Mouse (Mus musculus) forebrain, embryonic 14.5 days (tissue): ENCODE measurements around the gene Lrp2. TPM values are rescaled to one million over a fixed set of nuclear protein-coding genes. Genes with fewer than 3 reads are reported as not detected.

Source experiments
- ATAC-seq: fragments of 200-750 bp; cut with Nextera tagmentation; 2 replicates; pipeline ENCODE4 v1.8.0; 2017; ENCODE audit warnings: mild to moderate bottlenecking, moderate library complexity
- DNase-seq: peaks from one replicate; pipeline ENCODE4 v3.0.0-alpha.2; 2015; ENCODE audit warnings: low spot score
- H3K27ac ChIP-seq: fragments of 300-500 bp; sonication (generic); 2 replicates; pipeline ENCODE4 v1.5.1; 2014; ENCODE audit warnings: low read depth, mild to moderate bottlenecking, control low read depth, low read length, moderate library complexity
- H3K27me3 ChIP-seq: fragments of 300-500 bp; sonication (generic); replicated peaks from 2 replicates; pipeline ENCODE4 v1.6.1; 2014; ENCODE audit warnings: low read length, control low read depth, mixed read lengths; ENCODE audit not compliant: control insufficient read depth, insufficient read depth
- H3K36me3 ChIP-seq: fragments of 300-500 bp; sonication (generic); 2 replicates; pipeline ENCODE4 v1.6.1; 2014; ENCODE audit warnings: low read length, control low read depth; ENCODE audit not compliant: control insufficient read depth, insufficient read depth
- H3K4me1 ChIP-seq: fragments of 300-500 bp; sonication (generic); 2 replicates; pipeline ENCODE4 v1.6.1; 2014; ENCODE audit warnings: antibody characterized with exemption, low read length, control low read depth; ENCODE audit not compliant: control insufficient read depth, insufficient read depth
- H3K4me2 ChIP-seq: fragments of 300-500 bp; sonication (generic); 2 replicates; pipeline ENCODE4 v1.6.1; 2014; ENCODE audit warnings: mild to moderate bottlenecking, control low read depth, low read length
- H3K4me3 ChIP-seq: fragments of 300-500 bp; sonication (generic); 2 replicates; pipeline ENCODE4 v1.5.1; 2014; ENCODE audit warnings: low read depth, low read length, control low read depth
- H3K9ac ChIP-seq: fragments of 300-500 bp; sonication (generic); 2 replicates; pipeline ENCODE4 v1.6.1; 2014; ENCODE audit warnings: mild to moderate bottlenecking, low read length, control low read depth, moderate library complexity
- H3K9me3 ChIP-seq: fragments of 300-500 bp; sonication (generic); replicated peaks from 2 replicates; pipeline ENCODE4 v1.6.1; 2016; ENCODE audit warnings: low read length, control low read depth, mixed read lengths; ENCODE audit not compliant: control insufficient read depth
- WGBS: fragments of 180-500 bp; shearing (Covaris S2); extraction: QIAGEN DNeasy Blood & Tissue Kit; methylation state at CpG from one replicate; pipeline ENCODE4 v1.1.7; 2014; 5-methylcytosine and 5-hydroxymethylcytosine counted together
- polyA plus RNA-seq: library from polyadenylated mRNA; unstranded; fragments of >200 nt; fragmentation: Nextera tagmentation; extraction: Ambion mirVana; gene quantifications from 2 replicates; pipeline ENCODE4 v1.2.1, GENCODE M21; 2014

Gene Lrp2
- polyA plus RNA-seq, 1 experiment from 2014 or later, result 0.66 TPM

DNA sequence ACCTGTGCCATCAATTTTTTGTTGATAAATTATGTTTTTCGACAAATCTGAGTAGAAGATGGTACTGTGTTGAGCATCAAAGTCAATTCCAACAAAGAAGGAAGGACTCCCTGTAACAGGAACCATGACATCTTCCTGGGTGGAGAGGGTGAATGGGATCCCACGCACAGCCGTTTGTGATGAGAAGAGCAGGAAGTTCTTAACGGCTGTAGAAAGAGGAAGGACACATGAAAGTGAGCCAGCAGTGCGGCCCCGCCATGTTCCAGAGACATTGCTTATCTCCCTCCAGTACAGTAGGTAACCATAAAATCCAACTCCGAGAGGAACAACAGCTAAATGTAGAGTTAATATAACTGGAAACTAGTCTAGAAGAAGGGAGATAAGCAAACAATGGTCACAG is 67.6 kb downstream of the Lrp2 start:
- no peaks in the 10 kb centered on the region for H3K9me3 ChIP-seq
- no peaks in the 10 kb centered on the region for H3K27me3 ChIP-seq
- ATAC-seq, result no peak
- 91% methylated on average over 7 of the region's 7 CpGs for WGBS
- H3K27ac ChIP-seq, result no peak overlapping the region
- H3K9ac ChIP-seq, result no peak overlapping the region
- no peak for DNase-seq
- no peaks in the 10 kb centered on the region for H3K36me3 ChIP-seq
- no peak overlapping the region for H3K4me2 ChIP-seq
- no peaks in the 10 kb centered on the region for H3K4me1 ChIP-seq
- H3K4me3 ChIP-seq, result no peak overlapping the region

GRCm38 (mm10) chr2:69511766-69512165 is 74.1 kb downstream of the Lrp2 start:
- Histone ChIP-seq H3K27me3 (no peaks in the 10 kb centered on the region), H3K27ac (no peak overlapping the region), H3K4me3 (no peak overlapping the region), H3K4me2 (no peak overlapping the region), H3K36me3 (no peaks in the 10 kb centered on the region), H3K9me3 (no peaks in the 10 kb centered on the region), H3K4me1 (no peaks in the 10 kb centered on the region), H3K9ac (no peak overlapping the region)
- 89% methylated on average over 5 of the region's 5 CpGs for WGBS
- ATAC-seq, result no peak
- no peak for DNase-seq

DNA sequence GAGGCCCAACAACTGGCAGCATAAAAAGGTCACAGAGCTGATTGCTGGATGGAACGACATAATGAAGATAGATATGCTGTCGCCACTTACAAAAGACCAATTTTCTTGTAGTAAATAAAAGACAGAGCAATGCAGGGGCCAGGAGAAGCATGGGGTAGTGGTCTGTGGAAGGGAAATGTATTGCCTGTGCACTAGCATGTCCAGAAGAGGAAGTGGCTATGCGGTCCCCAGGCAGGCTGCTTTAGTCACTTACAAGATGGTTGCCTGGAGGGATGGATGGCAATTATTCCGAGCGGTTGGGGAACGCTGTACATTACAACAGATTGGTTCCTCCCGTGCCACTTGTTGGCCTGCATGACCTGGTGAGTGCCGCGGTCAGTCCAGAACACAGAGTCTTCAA is 85.5 kb downstream of the Lrp2 start:
- Histone ChIP-seq H3K4me2 (no peak overlapping the region), H3K27me3 (no peaks in the 10 kb centered on the region), H3K27ac (no peak overlapping the region), H3K9ac (no peak overlapping the region), H3K4me1 (no peaks in the 10 kb centered on the region), H3K9me3 (no peaks in the 10 kb centered on the region), H3K36me3 (no peaks in the 10 kb centered on the region), H3K4me3 (no peak overlapping the region)
- DNase-seq (no peak), ATAC-seq (no peak)
- 93% methylated on average over 9 of the region's 9 CpGs for WGBS

DNA sequence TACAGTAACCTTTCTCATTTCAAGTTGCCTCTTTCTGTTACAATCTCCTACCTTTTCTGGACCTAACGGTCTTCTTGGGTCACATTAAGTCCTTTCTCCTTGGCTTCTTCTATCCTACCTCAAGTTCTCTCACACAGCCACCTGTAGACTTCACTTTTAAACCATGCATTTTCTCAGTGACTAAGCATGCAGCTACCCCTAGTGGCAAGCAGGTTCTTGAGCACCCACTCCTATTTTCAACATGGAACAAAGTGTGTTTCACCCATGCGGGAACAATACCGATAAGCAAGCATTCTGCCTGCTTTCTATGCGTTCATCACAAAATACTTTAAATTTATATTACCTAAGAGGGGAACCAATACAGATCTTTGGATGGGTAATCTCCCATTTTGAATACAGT is 92.7 kb downstream of the Lrp2 start:
- H3K9ac ChIP-seq, result no peak overlapping the region
- H3K27me3 ChIP-seq, result no peaks in the 10 kb centered on the region
- 92% methylated on average over 4 of the region's 4 CpGs for WGBS
- no peaks in the 10 kb centered on the region for H3K9me3 ChIP-seq
- DNase-seq (peak; percentile 42), ATAC-seq (no peak)
- H3K27ac ChIP-seq, result no peak overlapping the region
- no peaks in the 10 kb centered on the region for H3K36me3 ChIP-seq
- no peaks in the 10 kb centered on the region for H3K4me1 ChIP-seq
- no peak overlapping the region for H3K4me2 ChIP-seq
- H3K4me3 ChIP-seq, result no peak overlapping the region

GRCm38 (mm10) chr2:69480965-69481364 is 104.9 kb downstream of the Lrp2 start:
- Histone ChIP-seq H3K9me3 (no peaks in the 10 kb centered on the region), H3K27ac (no peak overlapping the region), H3K36me3 (no peaks in the 10 kb centered on the region), H3K9ac (no peak overlapping the region), H3K4me2 (no peak overlapping the region), H3K4me3 (no peak overlapping the region), H3K4me1 (no peaks in the 10 kb centered on the region), H3K27me3 (no peaks in the 10 kb centered on the region)
- no peak for DNase-seq
- WGBS, result 92% methylated on average over 7 of the region's 7 CpGs
- no peak for ATAC-seq

DNA sequence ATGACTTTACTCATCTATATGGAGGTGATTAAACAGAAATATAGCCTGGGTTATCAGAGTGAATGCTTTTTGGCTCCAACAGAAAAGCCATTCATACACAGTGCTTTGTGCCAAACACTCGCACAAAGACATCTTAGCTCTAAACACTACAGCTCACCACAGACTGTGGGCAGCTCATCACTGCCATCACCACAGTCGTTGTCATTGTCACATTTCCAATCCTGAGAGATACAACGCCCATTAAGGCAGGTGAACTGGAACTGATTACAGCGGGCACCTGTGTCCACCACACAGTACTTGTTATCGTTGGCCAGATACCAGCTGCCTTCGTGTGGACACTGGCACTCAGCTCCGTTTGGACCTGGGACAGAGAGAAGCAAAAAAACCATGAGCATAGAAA is 106.0 kb downstream of the Lrp2 start:
- no peak for ATAC-seq
- Histone ChIP-seq H3K4me2 (no peak overlapping the region), H3K27ac (no peak overlapping the region), H3K4me1 (no peaks in the 10 kb centered on the region), H3K9me3 (no peaks in the 10 kb centered on the region), H3K4me3 (no peak overlapping the region), H3K27me3 (no peaks in the 10 kb centered on the region), H3K36me3 (no peaks in the 10 kb centered on the region), H3K9ac (no peak overlapping the region)
- DNase-seq, result no peak
- 81% methylated on average over 7 of the region's 7 CpGs for WGBS

DNA sequence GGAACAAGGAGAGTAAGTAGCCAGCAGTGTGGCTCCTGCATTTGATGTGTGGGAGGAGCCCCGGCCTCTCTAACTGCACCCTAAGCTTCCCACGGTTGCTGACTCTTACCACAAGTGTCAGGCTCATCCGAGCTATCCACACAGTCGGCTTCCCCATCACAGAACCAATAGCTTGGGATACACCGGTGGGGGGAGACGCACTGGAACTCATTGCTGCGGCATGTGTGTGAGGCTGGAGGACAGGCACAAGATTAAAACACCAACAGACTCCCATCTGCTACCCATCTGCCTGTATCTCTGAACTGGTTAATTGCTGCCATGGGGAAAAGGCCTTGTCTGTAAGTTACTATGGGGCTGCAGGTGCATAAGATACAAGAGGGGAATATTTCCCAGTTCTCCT is 109.0 kb downstream of the Lrp2 start:
- Histone ChIP-seq H3K4me1 (no peaks in the 10 kb centered on the region), H3K36me3 (no peaks in the 10 kb centered on the region), H3K4me2 (no peak overlapping the region), H3K27me3 (no peaks in the 10 kb centered on the region), H3K27ac (no peak overlapping the region), H3K9me3 (no peaks in the 10 kb centered on the region), H3K4me3 (no peak overlapping the region), H3K9ac (no peak overlapping the region)
- ATAC-seq (peak; percentile 68; the same call in 1 of the 2 replicates), DNase-seq (peak; percentile 33)
- 90% methylated on average over 7 of the region's 7 CpGs for WGBS

GRCm38 (mm10) chr2:69475177-69475576 is 110.7 kb downstream of the Lrp2 start:
- Histone ChIP-seq H3K9ac (no peak overlapping the region), H3K4me3 (no peak overlapping the region), H3K9me3 (no peaks in the 10 kb centered on the region), H3K36me3 (no peaks in the 10 kb centered on the region), H3K4me1 (no peaks in the 10 kb centered on the region), H3K27me3 (no peaks in the 10 kb centered on the region), H3K27ac (no peak overlapping the region), H3K4me2 (no peak overlapping the region)
- DNase-seq, result no peak
- 80% methylated on average over 9 of the region's 9 CpGs for whole genome bisulfite sequencing
- no peak for ATAC-seq

GRCm38 (mm10) chr2:69471837-69472236 is 114.0 kb downstream of the Lrp2 start:
- H3K4me2 ChIP-seq, result no peak overlapping the region
- H3K4me1 ChIP-seq, result no peaks in the 10 kb centered on the region
- H3K9me3 ChIP-seq, result no peaks in the 10 kb centered on the region
- no peak overlapping the region for H3K27ac ChIP-seq
- no peaks in the 10 kb centered on the region for H3K36me3 ChIP-seq
- WGBS, result 89% methylated on average over 4 of the region's 4 CpGs
- H3K27me3 ChIP-seq, result no peaks in the 10 kb centered on the region
- no peak overlapping the region for H3K4me3 ChIP-seq
- no peak for ATAC-seq
- peak; percentile 42 for DNase-seq
- H3K9ac ChIP-seq, result no peak overlapping the region
